Mouse (Mus musculus) left cerebral cortex, adult 8-10 months (tissue): Measurements from ENCODE around the gene Chst11. TPM values are rescaled to one million over a fixed set of nuclear protein-coding genes. Genes with fewer than 3 reads are reported as not detected.

Experiments
- DNase-seq, 2 experiments: peaks; one replicate each; pipeline ENCODE4 v3.0.0; 2022; ENCODE audit warnings: low spot score in 2 of 2
- total RNA-seq, 4 experiments: library from RNA; stranded (reverse); gene quantifications; 2 replicates each; pipeline ENCODE4 v1.2.4; 2022

The Chst11 gene
- total RNA-seq, 4 experiments from 2014 or later, result 33.0 to 38.0 (median 33.5) TPM

DNA sequence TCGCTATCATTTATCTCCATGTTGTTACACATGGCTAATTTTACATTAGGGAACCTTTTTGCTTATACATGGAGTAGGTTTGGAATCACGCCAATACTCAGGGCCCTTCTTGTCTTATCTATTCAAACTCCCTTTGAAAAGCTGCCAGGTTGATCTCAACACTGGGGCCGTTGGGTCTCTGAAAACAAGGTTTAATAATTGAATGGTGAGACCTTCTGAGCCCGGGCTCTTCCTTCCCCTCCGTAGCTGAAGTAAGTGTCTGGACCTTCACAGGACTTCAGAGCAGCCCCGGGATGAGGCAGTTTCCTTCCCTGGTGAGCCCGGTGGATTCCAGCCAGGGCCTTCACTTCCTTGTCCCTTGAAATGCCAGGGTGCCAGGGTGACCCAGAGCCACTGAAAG lies 5.6 kb downstream of the Chst11 start:
- DNase-seq, result no peak

DNA sequence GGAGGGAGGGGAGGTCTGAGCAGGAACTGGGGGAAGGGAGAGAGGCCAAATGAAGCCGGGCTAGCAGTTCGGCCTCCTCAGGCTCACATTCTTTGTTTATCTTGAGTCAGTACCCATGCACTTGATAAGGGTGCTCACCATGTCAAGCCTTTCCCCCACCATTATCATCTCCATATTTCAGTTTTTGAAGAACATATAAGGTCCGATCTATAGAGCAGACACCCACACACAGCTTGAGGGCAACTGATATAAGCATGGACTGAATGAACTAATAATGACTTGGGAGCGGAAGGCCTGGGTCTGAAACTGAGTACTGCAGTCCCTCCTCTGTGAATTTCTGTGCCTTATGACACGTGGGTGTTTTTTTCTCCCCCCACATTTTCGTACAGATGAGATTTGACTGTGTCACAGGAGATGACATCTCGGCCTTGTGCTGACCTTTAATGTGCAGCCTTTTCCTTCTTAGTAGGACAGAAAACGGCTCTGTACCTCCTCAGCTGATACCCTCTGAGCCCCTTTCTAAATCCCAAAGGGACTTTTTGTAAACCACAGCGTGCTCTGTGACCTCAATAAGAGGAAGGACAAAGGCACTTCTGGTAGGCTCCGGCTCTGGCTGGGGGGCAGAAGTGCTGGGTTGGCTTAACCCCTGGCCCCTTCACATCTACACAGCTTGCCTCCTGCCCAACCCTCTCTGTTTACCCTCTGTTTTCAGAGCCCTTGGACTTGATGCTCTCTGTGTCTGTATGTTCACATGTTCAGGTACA lies 6.6 kb downstream of the Chst11 start:
- DNase-seq, result no peak

GRCm38 (mm10) chr10:82994284-82994683 lies 9.0 kb downstream of the Chst11 start:
- no peak for DNase-seq

- no peak for DNase-seq
Measured at GRCm38 (mm10) chr10:82997460-82997859, 12.2 kb downstream of the Chst11 start.

- no peak for DNase-seq
Measured at GRCm38 (mm10) chr10:83000169-83000568, 14.9 kb downstream of the Chst11 start.

GRCm38 (mm10) chr10:83000721-83001120 lies 15.4 kb downstream of the Chst11 start:
- no peak for DNase-seq

- no peak for DNase-seq
Measured at GRCm38 (mm10) chr10:83003899-83004298, 18.6 kb downstream of the Chst11 start.

GRCm38 (mm10) chr10:83004389-83004788 lies 19.1 kb downstream of the Chst11 start:
- DNase-seq, result peak; percentile 50 to 80

DNA sequence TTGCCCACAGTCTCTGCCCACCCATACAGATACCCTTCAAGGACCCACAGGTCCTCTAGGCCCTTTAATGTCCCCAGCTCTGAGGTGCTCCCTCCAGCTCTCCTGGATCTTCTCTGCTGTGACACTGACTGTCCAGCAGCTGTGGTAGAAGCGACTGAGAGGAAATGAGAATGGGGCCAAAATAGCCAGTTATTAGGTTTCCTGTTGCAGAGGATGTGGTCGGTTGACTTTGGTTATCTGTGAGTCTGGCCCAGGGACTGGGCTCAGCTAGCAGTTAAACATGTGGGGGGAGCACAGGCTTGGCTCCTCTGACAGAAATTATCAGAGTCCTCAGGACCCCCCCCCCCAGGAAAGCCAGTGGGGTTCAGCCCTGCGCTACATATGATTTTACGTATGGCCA lies 19.7 kb downstream of the Chst11 start:
- DNase-seq, result no peak

GRCm38 (mm10) chr10:83006258-83006657 lies 21.0 kb downstream of the Chst11 start:
- DNase-seq, result no peak

GRCm38 (mm10) chr10:83013984-83014383 lies 28.7 kb downstream of the Chst11 start:
- DNase-seq, result no peak

- DNase-seq, result no peak
Measured at GRCm38 (mm10) chr10:83015919-83016318, 30.6 kb downstream of the Chst11 start.

DNA sequence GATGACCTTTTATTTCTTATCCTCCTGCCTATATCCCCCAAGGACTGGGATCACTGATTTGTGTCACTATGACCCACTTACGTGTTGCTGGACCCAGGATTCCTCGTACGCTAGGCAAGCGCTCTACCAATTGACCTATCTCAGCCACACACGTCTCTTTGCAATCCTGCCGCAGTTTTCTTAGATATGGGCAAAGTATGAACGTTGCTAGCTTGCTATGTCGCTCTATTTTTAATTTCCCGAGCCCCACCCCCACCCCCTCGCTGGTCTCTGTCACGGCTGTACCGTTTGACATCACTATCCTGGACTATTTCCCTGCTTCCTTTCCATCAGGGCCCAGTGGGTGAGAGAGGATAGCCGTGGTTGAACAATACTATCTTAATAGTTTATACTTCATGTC lies 31.5 kb downstream of the Chst11 start:
- DNase-seq, result no peak

GRCm38 (mm10) chr10:83017760-83018498 lies 32.6 kb downstream of the Chst11 start:
- DNase-seq, result no peak

- no peak for DNase-seq
Measured at GRCm38 (mm10) chr10:83018521-83018920, 33.2 kb downstream of the Chst11 start.

- no peak for DNase-seq
Measured at GRCm38 (mm10) chr10:83019497-83020270, 34.4 kb downstream of the Chst11 start.

GRCm38 (mm10) chr10:83022616-83023015 lies 37.3 kb downstream of the Chst11 start:
- DNase-seq, result no peak

DNA sequence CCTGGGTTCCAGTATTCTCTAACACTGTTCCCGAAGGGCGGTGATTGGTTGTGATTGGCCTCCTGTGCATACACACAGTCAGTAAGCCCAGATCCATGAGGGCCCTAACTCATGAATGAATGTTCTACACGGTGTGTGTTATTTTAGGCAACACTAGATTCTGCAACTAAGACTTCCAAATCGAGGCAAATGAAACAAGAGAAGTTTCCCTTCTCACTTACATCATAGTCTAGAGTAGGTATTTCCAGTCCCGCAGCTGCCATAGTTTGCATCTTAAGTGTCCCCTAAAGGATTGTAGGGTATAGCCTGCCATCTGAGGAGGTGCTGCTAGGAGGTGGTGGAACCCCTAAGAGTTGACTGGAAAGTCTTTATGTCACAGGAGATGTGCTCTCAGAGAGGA lies 40.9 kb downstream of the Chst11 start:
- DNase-seq, result no peak

DNA sequence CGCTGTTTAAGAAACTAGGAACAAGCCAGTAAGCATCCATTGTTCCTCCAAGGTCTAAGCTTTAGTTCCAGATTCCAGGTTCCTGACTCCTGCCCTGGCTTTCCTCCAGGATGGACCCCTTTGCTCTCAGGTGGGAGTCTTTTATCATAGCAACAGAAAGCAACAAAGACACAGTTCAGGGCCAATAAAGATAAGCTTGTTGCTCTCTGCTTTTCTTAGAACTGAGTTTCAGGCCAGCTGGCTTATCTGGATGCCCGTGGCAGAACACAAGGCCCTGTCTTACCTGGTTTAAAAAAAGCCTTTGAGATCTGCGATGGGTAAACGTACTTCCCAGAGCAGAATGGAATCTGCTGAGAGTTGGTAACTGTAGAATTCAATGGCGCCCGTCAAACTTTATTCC lies 42.4 kb downstream of the Chst11 start:
- no peak for DNase-seq

DNA sequence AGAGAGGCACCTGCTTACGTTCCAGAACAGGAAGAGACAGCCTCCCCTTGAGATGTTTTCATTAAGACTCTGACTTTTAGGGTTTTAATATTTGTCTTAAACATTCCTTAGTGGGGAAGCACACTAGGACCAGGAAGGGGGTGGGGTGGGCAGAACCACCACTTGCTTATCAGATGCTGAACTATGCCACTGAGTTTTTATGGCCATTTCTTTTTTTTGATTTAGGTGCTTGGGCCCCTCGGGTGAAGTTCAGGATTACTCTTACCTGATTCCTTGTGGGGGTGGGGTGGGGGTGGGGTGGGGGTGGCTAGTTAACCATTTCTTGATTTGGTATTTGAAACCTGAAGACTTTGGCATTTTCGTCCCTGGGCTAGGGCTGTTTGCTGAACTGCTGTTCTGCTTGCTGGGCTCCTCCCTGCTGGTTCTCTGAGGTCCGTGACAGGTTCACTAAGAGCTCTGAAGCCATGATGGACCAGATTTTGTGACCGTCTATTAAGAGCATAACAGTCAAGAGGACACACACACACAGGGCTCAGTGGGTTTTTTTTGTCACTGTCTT lies 44.9 kb downstream of the Chst11 start:
- DNase-seq, result no peak

- DNase-seq, result no peak
Measured at GRCm38 (mm10) chr10:83030928-83031327, 45.6 kb downstream of the Chst11 start.

DNA sequence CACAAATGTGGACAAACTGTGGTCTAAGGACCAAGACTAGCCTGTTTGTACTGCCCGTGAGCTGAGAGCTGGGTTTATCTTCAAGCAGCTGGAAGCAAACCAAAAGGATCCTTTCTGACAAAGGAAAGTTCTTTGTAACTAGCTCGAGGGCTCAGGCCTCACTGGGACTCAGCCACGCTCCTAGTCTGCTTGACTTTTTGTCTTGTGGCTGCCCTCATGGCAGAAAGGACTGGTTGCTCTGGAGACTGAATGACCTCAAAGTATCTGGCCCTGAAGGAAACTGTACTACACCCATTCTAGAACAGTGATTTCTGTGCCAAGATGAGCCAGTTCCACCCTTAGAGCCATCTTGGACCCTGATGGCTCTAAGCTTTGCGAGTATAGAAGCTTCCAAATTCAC lies 46.3 kb downstream of the Chst11 start:
- DNase-seq, result no peak
